Mouse (Mus musculus) spleen, adult 12 weeks (tissue): ENCODE measurements around the gene Srgap1.

Source experiments
- DNase-seq: peaks from one replicate; pipeline ENCODE4 v3.0.0; 2022; ENCODE audit warnings: low spot score

Gene Srgap1

GRCm38 (mm10) chr10:122017063-122017462 is 30.1 kb downstream of the Srgap1 start:
- DNase-seq: no peak

DNA sequence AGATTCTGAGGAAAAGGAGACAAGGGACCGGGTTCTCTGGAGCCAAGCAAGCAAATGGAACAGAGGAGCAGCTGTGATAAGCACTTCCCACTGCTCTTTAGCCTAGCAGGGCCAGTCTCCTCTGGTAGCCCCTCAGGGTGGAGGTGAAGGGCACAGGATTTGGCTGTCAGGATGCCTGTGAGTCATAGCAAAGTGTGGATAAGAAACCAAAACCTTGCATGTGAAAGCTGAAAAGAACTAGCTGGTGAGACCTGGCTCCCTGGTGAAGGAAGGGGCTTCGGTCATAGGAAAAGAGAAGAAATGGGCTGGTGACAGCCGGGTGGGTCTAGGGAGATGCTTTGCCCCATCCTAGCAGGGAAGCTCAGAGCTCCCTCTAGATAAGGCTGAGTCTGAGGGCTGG is 30.5 kb downstream of the Srgap1 start:
- no peak for DNase-seq

- DNase-seq: no peak
Measured at GRCm38 (mm10) chr10:122012321-122012720, 34.8 kb downstream of the Srgap1 start.

DNA sequence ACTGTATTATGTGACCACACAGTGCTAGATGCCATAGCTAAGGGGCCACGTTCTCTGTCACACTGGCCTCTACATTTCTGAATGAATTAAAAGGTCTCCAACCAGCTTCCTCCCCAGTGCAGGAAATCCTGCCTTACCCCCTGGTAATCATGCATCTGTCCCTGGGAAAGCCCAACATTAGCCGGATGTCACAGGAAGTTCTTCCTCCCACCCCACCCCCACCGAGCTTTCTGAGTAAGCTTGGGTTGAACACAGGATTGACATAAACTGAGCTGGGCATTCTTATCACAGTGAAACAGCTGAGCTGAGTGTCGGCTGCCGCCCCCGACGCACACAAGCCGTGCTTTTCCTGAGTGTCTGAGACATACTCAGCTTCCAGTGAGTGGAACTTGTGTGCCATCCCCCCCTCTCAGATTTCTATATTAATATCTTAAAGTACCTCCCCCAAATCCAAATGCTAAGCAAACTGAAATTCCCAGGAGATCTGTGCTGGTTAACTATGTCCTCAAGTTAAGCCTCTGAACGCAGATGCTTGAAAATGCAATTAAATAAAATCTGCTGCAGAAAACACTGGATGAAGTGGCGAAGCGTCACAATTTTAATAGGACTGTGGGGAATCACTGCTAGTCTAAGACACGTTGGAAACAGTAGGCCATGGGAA is 38.3 kb downstream of the Srgap1 start:
- no peak for DNase-seq

- no peak for DNase-seq
Measured at GRCm38 (mm10) chr10:122008370-122008730, 38.8 kb downstream of the Srgap1 start.

DNA sequence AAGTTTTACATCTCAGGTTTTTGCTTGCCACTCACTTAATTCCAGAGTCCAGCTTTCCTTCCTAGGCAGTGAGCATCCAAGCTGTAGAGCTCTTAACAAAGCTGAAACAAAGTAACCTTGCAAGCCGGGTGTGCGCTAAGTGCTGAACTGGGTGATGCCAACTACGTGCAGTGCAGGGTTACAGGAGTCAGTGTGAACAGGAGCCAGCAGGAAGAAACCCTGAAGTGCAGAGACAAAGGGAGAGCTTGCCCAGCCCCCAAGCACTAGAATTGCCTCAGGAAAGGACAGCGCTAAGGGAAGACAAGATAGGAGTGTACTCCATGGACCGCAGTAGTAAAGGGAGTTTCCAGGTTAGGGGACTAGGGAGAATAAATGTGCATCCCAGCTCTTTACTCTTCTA is 40.5 kb downstream of the Srgap1 start:
- DNase-seq: no peak

GRCm38 (mm10) chr10:122006151-122006550 is 41.0 kb downstream of the Srgap1 start:
- DNase-seq: no peak

- DNase-seq: no peak
Measured at GRCm38 (mm10) chr10:122005560-122005959, 41.6 kb downstream of the Srgap1 start.

DNA sequence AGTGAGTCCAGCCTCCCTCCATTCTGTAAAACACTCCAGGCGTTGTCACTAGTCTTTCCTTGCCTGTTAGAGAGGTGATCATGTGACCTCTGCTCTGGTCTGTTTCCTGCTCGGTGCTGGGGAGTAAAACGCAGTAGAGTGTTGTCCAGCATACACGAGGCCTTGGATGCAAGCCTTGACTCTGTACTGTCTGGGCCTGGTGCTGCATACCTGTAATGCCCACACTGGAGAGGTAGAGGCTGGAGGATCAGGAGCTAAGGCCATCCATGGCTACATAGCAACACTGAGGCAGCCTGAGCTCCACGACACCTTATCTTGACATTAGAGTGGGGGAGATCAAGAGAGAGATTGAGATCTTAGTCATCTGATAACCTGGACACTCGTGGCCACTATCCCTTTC is 44.2 kb downstream of the Srgap1 start:
- DNase-seq: no peak

GRCm38 (mm10) chr10:121998806-121999205 is 48.3 kb downstream of the Srgap1 start:
- DNase-seq: no peak

DNA sequence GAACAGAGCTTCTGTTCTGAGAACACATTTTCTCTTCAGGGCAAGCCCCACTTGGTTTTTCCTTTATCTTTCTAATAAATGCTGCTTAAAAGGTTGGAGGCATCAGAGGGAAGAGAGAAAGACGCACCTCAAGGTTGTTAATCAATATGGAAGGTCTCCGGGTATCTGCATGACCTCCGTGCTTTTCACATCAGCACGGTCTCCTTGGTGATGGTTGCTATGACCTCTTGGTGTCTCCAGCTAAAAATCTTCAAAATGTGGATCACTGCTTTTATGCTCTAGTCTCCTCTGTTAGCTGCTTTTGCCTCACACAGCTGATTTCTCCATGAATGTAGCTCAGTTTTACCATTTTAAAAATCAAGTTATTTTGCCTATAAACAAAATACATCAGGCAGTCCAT is 50.6 kb downstream of the Srgap1 start:
- no peak for DNase-seq

DNA sequence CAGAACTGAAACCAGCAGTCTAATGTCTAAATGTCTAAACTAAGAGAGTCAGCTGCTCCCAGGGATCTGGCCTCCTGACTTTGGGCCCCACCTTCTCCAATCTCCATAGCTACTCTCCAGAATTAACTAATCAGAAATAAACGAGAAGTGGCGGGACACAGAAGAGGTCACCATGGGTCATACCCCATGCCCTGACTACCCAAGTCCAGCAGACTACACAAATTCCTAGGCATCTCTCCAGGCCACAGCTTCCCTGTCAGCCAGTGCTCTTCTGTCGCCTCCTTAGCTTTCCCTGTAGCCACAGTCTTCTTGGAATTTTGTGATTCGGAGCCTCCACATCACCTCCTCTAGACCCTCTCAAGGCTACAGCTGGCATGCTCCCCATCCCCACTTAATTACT is 51.7 kb downstream of the Srgap1 start:
- DNase-seq: no peak

- DNase-seq: no peak
Measured at GRCm38 (mm10) chr10:121994660-121995059, 52.5 kb downstream of the Srgap1 start.

DNA sequence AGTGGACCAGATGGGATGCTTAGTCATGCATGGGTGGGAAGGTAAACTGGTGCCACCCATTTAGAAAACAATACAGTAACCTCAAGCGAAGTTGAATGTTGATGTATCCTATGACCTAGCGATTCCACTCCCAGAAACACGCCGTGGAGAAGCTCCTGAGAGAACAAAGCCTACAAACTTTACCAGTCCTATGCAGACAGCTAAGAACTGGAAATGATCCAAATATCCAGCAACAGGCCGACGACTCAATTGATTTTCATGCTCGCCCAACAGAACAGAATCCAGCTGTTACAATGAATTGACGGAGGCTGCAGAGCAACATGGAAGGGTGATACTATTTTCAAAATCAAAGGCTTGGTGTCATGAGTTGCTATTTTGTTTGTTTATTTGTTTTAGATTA is 54.5 kb downstream of the Srgap1 start:
- no peak for DNase-seq

DNA sequence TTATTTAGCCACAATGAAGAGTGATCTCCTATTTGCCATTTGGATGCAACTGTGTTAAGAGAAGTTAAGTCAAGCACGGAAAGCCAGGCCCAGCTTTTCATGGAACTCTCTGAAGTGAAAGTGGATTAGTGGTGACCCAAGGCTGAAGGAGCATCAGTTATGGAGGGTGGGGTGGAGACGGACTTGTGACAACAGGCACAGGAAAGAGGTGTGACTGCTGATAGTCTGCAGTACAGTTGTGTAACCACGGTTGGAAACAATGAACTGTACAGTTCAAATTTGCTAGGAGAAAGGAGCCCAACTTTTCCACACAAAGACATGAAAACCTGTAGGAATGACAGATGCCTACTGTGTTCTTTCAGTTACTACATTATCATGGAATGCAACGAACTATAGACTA is 60.1 kb downstream of the Srgap1 start:
- no peak for DNase-seq

DNA sequence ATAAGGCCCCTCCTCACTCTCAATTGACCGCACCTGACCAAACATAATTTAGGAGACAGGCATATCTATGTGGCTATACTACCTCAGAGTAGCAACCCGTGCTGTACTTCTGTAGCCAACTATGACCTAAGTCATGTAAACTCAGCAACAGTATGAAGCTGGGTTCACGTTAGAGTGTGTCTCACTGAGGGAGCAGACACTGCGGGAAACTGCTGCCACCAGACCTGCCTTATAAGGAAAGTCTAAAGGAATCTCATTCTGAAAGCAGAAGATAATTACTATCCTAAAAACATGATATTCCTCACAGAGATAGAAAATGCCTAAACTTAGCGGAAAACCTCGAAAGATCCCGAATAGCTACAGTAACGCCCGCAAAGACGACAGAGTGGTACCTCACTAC is 62.2 kb downstream of the Srgap1 start:
- DNase-seq: no peak

- no peak for DNase-seq
Measured at GRCm38 (mm10) chr10:121983993-121984610, 63.0 kb downstream of the Srgap1 start.

GRCm38 (mm10) chr10:121975330-121975729 is 71.8 kb downstream of the Srgap1 start:
- DNase-seq: no peak

DNA sequence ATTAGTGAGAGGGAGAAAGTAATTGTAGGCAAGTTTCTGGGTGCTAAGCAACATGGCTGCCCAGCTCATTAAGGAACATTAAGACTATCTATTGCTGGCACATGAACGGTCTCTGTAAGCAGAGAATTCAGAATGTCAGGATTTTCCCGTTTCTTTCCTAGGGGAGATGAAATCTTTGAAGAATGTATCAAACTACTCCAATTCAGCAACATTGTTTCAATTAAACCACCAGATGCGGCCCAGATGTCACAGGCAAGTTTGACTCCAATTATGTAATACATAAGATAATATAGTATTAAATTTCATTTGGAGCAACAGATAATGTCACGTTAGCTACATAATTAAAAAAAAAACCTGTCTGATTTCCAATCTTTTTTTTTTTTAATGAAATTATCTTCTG is 72.5 kb downstream of the Srgap1 start:
- no peak for DNase-seq

DNA sequence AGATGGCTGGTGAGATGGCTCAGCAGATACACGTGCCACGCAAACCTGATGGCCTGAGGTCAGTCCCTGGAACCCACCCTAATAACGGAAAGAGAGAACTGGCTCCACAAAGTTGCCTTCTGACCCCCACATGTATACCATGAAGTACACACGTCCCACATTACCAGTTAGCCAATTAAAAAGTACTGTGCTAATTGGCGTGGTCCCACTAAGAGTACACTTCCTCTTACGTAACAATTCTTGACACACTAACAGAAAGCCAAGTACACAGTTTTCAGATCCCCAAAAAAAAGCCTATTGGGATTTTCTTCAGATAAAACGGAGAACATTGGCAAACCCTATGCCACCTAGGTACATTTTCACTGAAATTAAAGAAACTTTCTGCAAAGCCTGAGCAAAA is 73.8 kb downstream of the Srgap1 start:
- no peak for DNase-seq

DNA sequence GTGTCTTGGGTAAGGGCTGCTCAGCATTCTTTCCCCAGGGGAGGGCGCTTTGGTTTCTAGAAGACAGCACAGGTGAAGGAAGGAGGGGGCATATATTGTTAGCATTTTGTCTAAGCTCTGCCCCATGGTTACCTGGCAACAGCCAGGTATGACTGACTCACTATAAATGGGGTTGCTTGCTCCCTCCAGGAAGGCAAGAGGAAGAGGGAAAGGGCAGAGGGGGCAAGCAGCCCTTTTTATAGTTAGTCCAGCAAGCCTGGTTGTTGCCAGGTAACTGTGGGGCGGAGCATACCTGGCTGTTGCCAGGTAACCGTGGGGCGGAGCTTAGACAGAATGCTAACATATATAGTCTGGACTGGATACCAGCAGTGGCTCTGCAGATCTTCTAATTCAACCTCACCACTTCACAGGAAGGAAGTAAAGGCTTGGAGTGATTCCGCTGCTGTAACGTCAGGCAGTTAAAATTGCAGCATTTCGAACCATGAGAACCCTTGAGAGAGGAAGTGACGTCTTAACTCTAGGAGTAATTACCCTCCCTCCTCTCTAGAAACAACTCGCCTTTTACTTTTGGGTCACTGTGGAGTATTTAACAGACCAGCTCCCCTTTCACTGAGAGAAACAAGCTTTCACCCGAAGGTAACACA is 74.7 kb downstream of the Srgap1 start:
- DNase-seq: no peak

- DNase-seq: no peak
Measured at GRCm38 (mm10) chr10:121971658-121972057, 75.5 kb downstream of the Srgap1 start.

DNA sequence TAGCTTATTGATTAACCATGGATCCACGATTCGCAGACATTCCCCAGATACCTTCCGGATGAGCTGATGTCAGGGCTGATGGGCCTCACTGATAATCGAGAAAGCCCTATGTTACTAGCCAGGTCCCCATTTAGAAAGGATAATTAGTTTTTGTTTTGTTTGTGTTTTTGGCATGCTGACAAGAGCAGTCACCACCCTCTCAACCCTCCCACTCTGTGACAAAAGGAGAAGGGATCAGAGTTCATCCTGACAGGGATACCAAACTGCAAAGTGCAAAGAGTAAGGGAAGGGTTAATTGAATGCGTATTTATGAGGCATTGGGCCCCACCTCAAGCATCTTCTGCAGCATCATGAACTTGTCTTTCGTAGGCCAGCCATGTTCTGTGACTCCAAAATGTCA is 76.2 kb downstream of the Srgap1 start:
- DNase-seq: no peak

DNA sequence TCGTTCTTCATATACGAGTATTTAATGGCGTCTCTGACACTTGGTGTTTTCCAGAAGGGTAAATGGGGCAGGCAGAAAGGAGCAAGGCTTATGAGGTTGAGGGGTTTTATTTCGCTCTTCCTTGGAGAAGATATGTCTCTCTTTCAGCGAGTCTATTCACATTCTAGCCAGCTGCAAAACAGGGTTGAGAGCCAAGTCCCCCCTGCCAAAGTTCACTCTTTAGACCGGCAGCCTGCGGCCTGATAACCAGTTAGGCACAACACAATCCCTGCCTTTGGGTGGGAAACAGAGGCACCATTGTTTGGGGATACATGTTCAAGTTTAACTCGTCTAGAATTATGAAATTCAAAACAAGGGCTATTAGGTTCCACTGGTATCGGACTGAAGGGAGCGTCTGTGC is 83.0 kb downstream of the Srgap1 start:
- DNase-seq: no peak
